Mouse (Mus musculus) thymus, adult 2 months (tissue): ENCODE data around the gene Hjurp.

Experiments
- CTCF ChIP-seq: fragments of 200-500 bp; IDR thresholded peaks from 2 replicates; pipeline ENCODE4 v1.5.1; 2012; ENCODE audit warnings: mild to moderate bottlenecking, control low read depth, low read length, moderate library complexity, borderline replicate concordance; ENCODE audit not compliant: control insufficient read depth, poor library complexity, insufficient read depth; ENCODE audit errors: extremely low read depth
- POLR2A ChIP-seq: fragments of 200-500 bp; IDR thresholded peaks from 2 replicates; pipeline ENCODE4 v1.6.1; 2012; ENCODE audit warnings: mild to moderate bottlenecking, low read length, control low read depth, moderate library complexity; ENCODE audit not compliant: control insufficient read depth, poor library complexity, insufficient read depth; ENCODE audit errors: extremely low read depth

DNA sequence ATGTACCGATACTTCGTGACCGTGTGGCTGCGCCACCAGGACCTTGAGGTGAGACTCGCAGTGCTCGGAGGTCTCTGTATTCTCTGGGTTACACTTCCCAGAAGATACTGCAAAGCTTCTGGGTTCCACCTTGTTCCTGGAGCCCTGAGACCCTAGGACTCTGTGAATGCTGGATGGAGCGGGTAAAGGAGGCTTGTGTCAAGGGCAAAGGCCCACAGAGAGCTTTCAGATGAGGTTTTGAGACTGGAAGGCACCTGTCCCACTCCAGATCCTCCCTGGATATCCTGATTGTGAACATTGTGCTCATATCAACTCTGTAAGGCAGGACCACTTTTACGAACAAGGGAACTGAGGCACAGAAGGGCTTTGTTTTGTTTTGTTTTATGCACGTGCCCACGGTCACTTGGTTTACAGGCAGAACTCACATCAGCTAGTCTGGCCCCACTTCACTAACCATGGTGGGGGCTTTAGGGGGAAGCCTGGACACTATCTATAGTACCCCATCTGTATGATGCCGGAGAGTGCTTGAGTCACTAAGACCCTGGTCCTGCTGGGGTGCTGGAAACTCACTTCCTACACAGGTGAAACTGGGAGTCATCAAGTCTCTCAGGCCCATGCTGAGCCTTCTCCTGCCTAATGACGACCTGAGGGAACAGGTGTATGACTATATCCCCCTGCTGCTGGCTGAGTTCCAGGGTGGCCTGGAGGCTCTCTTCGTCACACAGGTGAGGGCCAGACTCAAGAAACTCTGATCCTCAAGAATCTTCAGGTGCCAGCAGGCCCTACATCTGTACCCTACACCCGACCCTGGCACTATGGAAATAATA is 43.8 kb downstream of the Hjurp start:
- no peak for TF ChIP-seq POLR2A
- TF ChIP-seq CTCF: no peak
